Mouse (Mus musculus) neural tube, embryonic 12.5 days (tissue): ENCODE data around the gene Ptafr. TPM values are rescaled to one million over a fixed set of nuclear protein-coding genes. Genes with fewer than 3 reads are reported as not detected.

Experiments
- ATAC-seq: fragments of 200-750 bp; cut with Nextera tagmentation; 2 replicates; pipeline ENCODE4 v1.8.0; 2017; ENCODE audit warnings: low read depth, mild to moderate bottlenecking, moderate TSS enrichment, moderate library complexity; ENCODE audit not compliant: low FRiP score
- H3K27ac ChIP-seq: fragments of 300-500 bp; sonication (generic); 2 replicates; pipeline ENCODE4 v1.5.1; 2016
- H3K27me3 ChIP-seq: fragments of 300-500 bp; sonication (generic); replicated peaks from 2 replicates; pipeline ENCODE4 v1.6.1; 2016; ENCODE audit warnings: mild to moderate bottlenecking
- H3K36me3 ChIP-seq: fragments of 300-500 bp; sonication (generic); 2 replicates; pipeline ENCODE4 v1.6.1; 2016; ENCODE audit warnings: mild to moderate bottlenecking
- H3K4me1 ChIP-seq: fragments of 300-500 bp; sonication (generic); 2 replicates; pipeline ENCODE4 v1.6.1; 2016
- H3K4me2 ChIP-seq: fragments of 300-500 bp; sonication (generic); replicated peaks from 2 replicates; pipeline ENCODE4 v1.6.1; 2016; ENCODE audit warnings: mild to moderate bottlenecking
- H3K4me3 ChIP-seq: fragments of 300-500 bp; sonication (generic); 2 replicates; pipeline ENCODE4 v1.5.1; 2016
- H3K9ac ChIP-seq: fragments of 300-500 bp; sonication (generic); 2 replicates; pipeline ENCODE4 v1.6.1; 2016; ENCODE audit warnings: mild to moderate bottlenecking
- H3K9me3 ChIP-seq: fragments of 300-500 bp; sonication (generic); 2 replicates; pipeline ENCODE4 v1.6.1; 2016; ENCODE audit warnings: mild to moderate bottlenecking
- WGBS: fragments of 180-500 bp; shearing (Covaris S2); methylation state at CpG from one replicate; pipeline ENCODE4 v1.1.7; 2016; 5-methylcytosine and 5-hydroxymethylcytosine counted together
- polyA plus RNA-seq: library from polyadenylated mRNA; unstranded; fragments of >200 nt; fragmentation: Nextera tagmentation; extraction: Ambion mirVana; gene quantifications from 2 replicates; pipeline ENCODE4 v1.2.1, GENCODE M21; 2016

The Ptafr gene
- polyA plus RNA-seq, 1 experiment from 2014 or later: 0.66 TPM

GRCm38 (mm10) chr4:132628830-132629229 is 65.0 kb downstream of the Ptafr start:
- whole genome bisulfite sequencing: 19% methylated on average over 2 of the region's 2 CpGs

More at GRCm38 (mm10) chr4:132628830-132629229, 65.0 kb downstream of the Ptafr start:
- Histone ChIP-seq H3K9ac (no peak overlapping the region), H3K4me2 (no peak overlapping the region), H3K27me3 (no peaks in the 10 kb centered on the region), H3K9me3 (no peaks in the 10 kb centered on the region), H3K4me3 (no peak overlapping the region), H3K4me1 (no peaks in the 10 kb centered on the region), H3K27ac (no peak overlapping the region), H3K36me3 (no peaks in the 10 kb centered on the region)
- ATAC-seq: no peak

Other genes with a start within 250 kb of the Ptafr start
- 77.1 and 77.9 TPM in 2 replicates for gene Trnau1ap, start 234.5 kb upstream of the Ptafr start, polyA plus RNA-seq
- 71.0 and 75.8 TPM in 2 replicates for gene Rcc1, start 210.5 kb upstream of the Ptafr start, polyA plus RNA-seq
- 16.2 and 18.3 TPM in 2 replicates for gene Phactr4, start 141.6 kb upstream of the Ptafr start, polyA plus RNA-seq
- 18.8 and 24.2 TPM in 2 replicates for gene Med18, start 100.1 kb upstream of the Ptafr start, polyA plus RNA-seq
- 10.2 and 10.3 TPM in 2 replicates for gene Sesn2, start 53.6 kb upstream of the Ptafr start, polyA plus RNA-seq
- 1,288 and 1,313 TPM in 2 replicates for gene Atpif1, start 30.4 kb upstream of the Ptafr start, polyA plus RNA-seq
- gene Dnajc8, start 28.5 kb upstream of the Ptafr start, polyA plus RNA-seq: 167 and 191 TPM in 2 replicates
- gene Eya3, start 74.9 kb downstream of the Ptafr start, polyA plus RNA-seq: 23.7 and 26.1 TPM in 2 replicates
- gene Xkr8, start 168.5 kb downstream of the Ptafr start, polyA plus RNA-seq: 3.4 and 3.6 TPM in 2 replicates
- 1.0 and 1.5 TPM in 2 replicates for gene Smpdl3b, start 193.2 kb downstream of the Ptafr start, polyA plus RNA-seq
- gene Rpa2, start 204.3 kb downstream of the Ptafr start, polyA plus RNA-seq: 78.5 and 84.2 TPM in 2 replicates
- 0.74 and 0.79 TPM in 2 replicates for gene Themis2, start 232.3 kb downstream of the Ptafr start, polyA plus RNA-seq